Mouse (Mus musculus) gastrocnemius, postnatal 4 days (tissue): ENCODE measurements around the gene Aatk. TPM values are rescaled to one million over a fixed set of nuclear protein-coding genes. Genes with fewer than 3 reads are reported as not detected.

Experiments
- DNase-seq, 2 experiments: peaks; one replicate each; pipeline ENCODE4 v3.0.0; 2021 to 2022; ENCODE audit warnings: low spot score in 2 of 2, mixed read lengths in 2 of 2
- total RNA-seq, 2 experiments: library from RNA; stranded (reverse); gene quantifications; 2 replicates each; pipeline ENCODE4 v1.2.3; 2021

Gene Aatk
- total RNA-seq, 2 experiments from 2014 or later: 25.9 to 29.2 TPM

GRCm38 (mm10) chr11:119997351-119997750 is 49.6 kb downstream of the Aatk start:
- DNase-seq: no peak

GRCm38 (mm10) chr11:119991338-119991678 is 55.7 kb downstream of the Aatk start:
- peak; percentile 92 to 93 for DNase-seq

GRCm38 (mm10) chr11:119990658-119991337 is 56.2 kb downstream of the Aatk start:
- no peak for DNase-seq

- no peak for DNase-seq
These were observed 57.8 kb downstream of the Aatk start for GRCm38 (mm10) chr11:119989115-119989564.

- DNase-seq: no peak
These were observed 58.6 kb downstream of the Aatk start for GRCm38 (mm10) chr11:119988391-119988790.

- no peak for DNase-seq
These were observed 59.1 kb downstream of the Aatk start for GRCm38 (mm10) chr11:119987876-119988275.

- DNase-seq: no peak
These were observed 60.1 kb downstream of the Aatk start for GRCm38 (mm10) chr11:119986751-119987425.

- DNase-seq: no peak
These were observed 63.8 kb downstream of the Aatk start for GRCm38 (mm10) chr11:119983151-119983550.

- DNase-seq: no peak
These were observed 64.7 kb downstream of the Aatk start for GRCm38 (mm10) chr11:119982236-119982635.

- DNase-seq: no peak
These were observed 65.2 kb downstream of the Aatk start for GRCm38 (mm10) chr11:119981769-119982168.

- DNase-seq: no peak
These were observed 67.2 kb downstream of the Aatk start for GRCm38 (mm10) chr11:119979596-119980385.

- DNase-seq: no peak
These were observed 68.3 kb downstream of the Aatk start for GRCm38 (mm10) chr11:119978701-119979100.

- DNase-seq: no peak
These were observed 71.0 kb downstream of the Aatk start for GRCm38 (mm10) chr11:119975739-119976501.

GRCm38 (mm10) chr11:119973789-119974188 is 73.2 kb downstream of the Aatk start:
- no peak for DNase-seq

- DNase-seq: no peak
These were observed 76.7 kb downstream of the Aatk start for GRCm38 (mm10) chr11:119970021-119970851.

- DNase-seq: no peak
These were observed 79.1 kb downstream of the Aatk start for GRCm38 (mm10) chr11:119967892-119968291.

GRCm38 (mm10) chr11:119967401-119967800 is 79.6 kb downstream of the Aatk start:
- DNase-seq: no peak

- no peak for DNase-seq
These were observed 80.7 kb downstream of the Aatk start for GRCm38 (mm10) chr11:119966294-119966693.

- no peak for DNase-seq
These were observed 81.9 kb downstream of the Aatk start for GRCm38 (mm10) chr11:119965053-119965452.

GRCm38 (mm10) chr11:119961511-119961910 is 85.5 kb downstream of the Aatk start:
- DNase-seq: no peak
